Mouse (Mus musculus) kidney, adult 2 months (tissue): Measurements from ENCODE around the gene Lrrc58. TPM values are rescaled to one million over a fixed set of nuclear protein-coding genes. Genes with fewer than 3 reads are reported as not detected.

Experiments
- DNase-seq: peaks from one replicate; pipeline ENCODE4 v3.0.0; 2021
- H3K27ac ChIP-seq: fragments of 200-500 bp; 2 replicates; pipeline ENCODE4 v1.5.1; 2012; ENCODE audit warnings: low read depth, low read length, control low read depth, inconsistent platforms; ENCODE audit not compliant: insufficient read depth
- H3K27me3 ChIP-seq: fragments of 200-500 bp; replicated peaks from 2 replicates; pipeline ENCODE4 v1.6.1; 2012; ENCODE audit warnings: mild to moderate bottlenecking, moderate library complexity, low read length, inconsistent platforms; ENCODE audit not compliant: control insufficient read depth, insufficient read depth
- H3K36me3 ChIP-seq: fragments of 200-500 bp; 2 replicates; pipeline ENCODE4 v1.6.1; 2012; ENCODE audit warnings: mild to moderate bottlenecking, moderate library complexity, low read length, inconsistent platforms; ENCODE audit not compliant: control insufficient read depth, insufficient read depth
- H3K4me1 ChIP-seq: fragments of 200-500 bp; 2 replicates; pipeline ENCODE4 v1.6.1; 2011; ENCODE audit warnings: low read length; ENCODE audit not compliant: control insufficient read depth, insufficient read depth
- H3K4me3 ChIP-seq: fragments of 200-500 bp; 2 replicates; pipeline ENCODE4 v1.5.1; 2011; ENCODE audit warnings: mild to moderate bottlenecking, low read depth, low read length, control low read depth; ENCODE audit not compliant: insufficient read depth
- CTCF ChIP-seq: fragments of 200-500 bp; conservative IDR thresholded peaks from 2 replicates; pipeline ENCODE4 v1.5.1; 2011; ENCODE audit warnings: low read depth, mild to moderate bottlenecking, control low read depth, low read length, moderate library complexity, mixed read lengths; ENCODE audit not compliant: insufficient read depth, insufficient read length
- POLR2A ChIP-seq: fragments of 200-500 bp; IDR thresholded peaks from one replicate; pipeline ENCODE4 v1.6.1; 2011; ENCODE audit warnings: low read depth, low read length, control low read depth
- WGBS: fragments of 180-500 bp; shearing (Covaris S2); methylation state at CpG from one replicate; pipeline ENCODE4 v1.1.7; 2018; 5-methylcytosine and 5-hydroxymethylcytosine counted together
- polyA plus RNA-seq: library from polyadenylated mRNA; depleted of rRNA; stranded (reverse); fragments of >200 nt; gene quantifications from 2 replicates; pipeline ENCODE4 v1.2.3, GENCODE M21; 2012; rRNA removed

Lrrc58 gene
- polyA plus RNA-seq, 1 experiment = 25.9 TPM

- TF ChIP-seq CTCF = no peak
- TF ChIP-seq POLR2A = no peak
- WGBS = 78% methylated on average over 8 of the region's 8 CpGs
- Histone ChIP-seq H3K4me1 (no peaks in the 10 kb centered on the region), H3K36me3 (no peaks in the 10 kb centered on the region), H3K27ac (no peak overlapping the region), H3K27me3 (no peaks in the 10 kb centered on the region), H3K4me3 (no peak overlapping the region)
- no peak for DNase-seq
Observed at GRCm38 (mm10) chr16:37920842-37921409, 52.7 kb downstream of the Lrrc58 start.

- WGBS = 76% methylated on average over 7 of the region's 7 CpGs
- no peaks in the 10 kb centered on the region for H3K36me3 ChIP-seq
- TF ChIP-seq CTCF (no peak), POLR2A (no peak)
- no peak overlapping the region for H3K4me3 ChIP-seq
- H3K27ac ChIP-seq = no peak overlapping the region
- H3K4me1 ChIP-seq = no peaks in the 10 kb centered on the region
- no peak for DNase-seq
- no peaks in the 10 kb centered on the region for H3K27me3 ChIP-seq
Observed at GRCm38 (mm10) chr16:37926087-37926486, 57.9 kb downstream of the Lrrc58 start.

- no peak overlapping the region for H3K27ac ChIP-seq
- no peak for TF ChIP-seq CTCF
- TF ChIP-seq POLR2A = no peak
- no peaks in the 10 kb centered on the region for H3K27me3 ChIP-seq
- no peaks in the 10 kb centered on the region for H3K36me3 ChIP-seq
- H3K4me1 ChIP-seq = no peaks in the 10 kb centered on the region
- no peak overlapping the region for H3K4me3 ChIP-seq
- DNase-seq = no peak
- WGBS = 69% methylated on average over 4 of the region's 4 CpGs
Observed at GRCm38 (mm10) chr16:37927117-37927516, 58.9 kb downstream of the Lrrc58 start.

- Histone ChIP-seq H3K4me1 (no peaks in the 10 kb centered on the region), H3K27ac (no peak overlapping the region), H3K36me3 (no peaks in the 10 kb centered on the region), H3K27me3 (no peaks in the 10 kb centered on the region), H3K4me3 (no peak overlapping the region)
- DNase-seq = no peak
- no peak for TF ChIP-seq CTCF
- TF ChIP-seq POLR2A = no peak
- WGBS = 61% methylated on average over 2 of the region's 2 CpGs
Observed at GRCm38 (mm10) chr16:37929006-37929405, 60.8 kb downstream of the Lrrc58 start.

- H3K4me1 ChIP-seq = no peaks in the 10 kb centered on the region
- H3K27ac ChIP-seq = no peak overlapping the region
- no peaks in the 10 kb centered on the region for H3K27me3 ChIP-seq
- no peak for DNase-seq
- H3K4me3 ChIP-seq = no peak overlapping the region
- TF ChIP-seq CTCF = no peak
- no peak for TF ChIP-seq POLR2A
- H3K36me3 ChIP-seq = no peaks in the 10 kb centered on the region
- WGBS = 85% methylated on average over 2 of the region's 2 CpGs
Observed at GRCm38 (mm10) chr16:37929626-37930025, 61.4 kb downstream of the Lrrc58 start.

- TF ChIP-seq POLR2A (no peak), CTCF (no peak)
- H3K36me3 ChIP-seq = no peaks in the 10 kb centered on the region
- no peak overlapping the region for H3K27ac ChIP-seq
- H3K4me3 ChIP-seq = no peak overlapping the region
- H3K27me3 ChIP-seq = no peaks in the 10 kb centered on the region; the same call in 1 of the 2 replicates
- 88% methylated on average over 2 of the region's 2 CpGs for WGBS
- no peak for DNase-seq
- no peaks in the 10 kb centered on the region for H3K4me1 ChIP-seq
Observed at GRCm38 (mm10) chr16:37934932-37935331, 66.7 kb downstream of the Lrrc58 start.

- WGBS = 72% methylated on average over 8 of the region's 8 CpGs
- TF ChIP-seq CTCF (no peak), POLR2A (no peak)
- H3K4me1 ChIP-seq = no peaks in the 10 kb centered on the region
- no peak overlapping the region for H3K27ac ChIP-seq
- no peaks in the 10 kb centered on the region; the same call in none of the 2 replicates for H3K27me3 ChIP-seq
- no peak for DNase-seq
- H3K4me3 ChIP-seq = no peak overlapping the region
- H3K36me3 ChIP-seq = no peaks in the 10 kb centered on the region
Observed at GRCm38 (mm10) chr16:37937276-37937675, 69.1 kb downstream of the Lrrc58 start.

Other genes with a start within 250 kb of the Lrrc58 start
- 131 and 178 TPM in 2 replicates for gene Ndufb4, start 213.9 kb upstream of the Lrrc58 start, polyA plus RNA-seq
- gene Fstl1, start 91.5 kb upstream of the Lrrc58 start, polyA plus RNA-seq = 21.3 and 25.8 TPM in 2 replicates
- 1.5 and 1.8 TPM in 2 replicates for gene Gm36028, start 7.2 kb upstream of the Lrrc58 start, polyA plus RNA-seq
- gene Gpr156, start 48.1 kb downstream of the Lrrc58 start, polyA plus RNA-seq = 0.03 TPM in 1 of 2 replicates, not detected in the other
- 10.1 and 12.0 TPM in 2 replicates for gene Gsk3b, start 220.6 kb downstream of the Lrrc58 start, polyA plus RNA-seq